Mouse (Mus musculus) stomach, embryonic 14.5 days (tissue): ENCODE measurements around the gene Rpsa. TPM values are rescaled to one million over a fixed set of nuclear protein-coding genes. Genes with fewer than 3 reads are reported as not detected.

ENCODE experiments used
- ATAC-seq: fragments of 200-750 bp; cut with Nextera tagmentation; 2 replicates; pipeline ENCODE4 v1.8.0; 2017; ENCODE audit warnings: low read depth, moderate TSS enrichment; ENCODE audit not compliant: insufficient number of reproducible peaks, insufficient read depth, low FRiP score
- H3K27ac ChIP-seq: fragments of 300-500 bp; sonication (generic); 2 replicates; pipeline ENCODE4 v1.5.1; 2014; ENCODE audit warnings: mild to moderate bottlenecking, low read length, moderate library complexity, mixed read lengths
- H3K27me3 ChIP-seq: fragments of 300-500 bp; sonication (generic); 2 replicates; pipeline ENCODE4 v1.6.1; 2014; ENCODE audit warnings: low read length, control low read depth, mixed read lengths; ENCODE audit not compliant: control insufficient read depth, insufficient read depth
- H3K36me3 ChIP-seq: fragments of 300-500 bp; sonication (generic); 2 replicates; pipeline ENCODE4 v1.6.1; 2014; ENCODE audit warnings: mild to moderate bottlenecking, control low read depth, low read length, moderate library complexity, mixed read lengths; ENCODE audit not compliant: control insufficient read depth, insufficient read depth
- H3K4me1 ChIP-seq: fragments of 300-500 bp; sonication (generic); 2 replicates; pipeline ENCODE4 v1.6.1; 2014; ENCODE audit warnings: low read length, control low read depth, mixed read lengths; ENCODE audit not compliant: control insufficient read depth, insufficient read depth
- H3K4me2 ChIP-seq: fragments of 300-500 bp; sonication (generic); replicated peaks from 2 replicates; pipeline ENCODE4 v1.6.1; 2014; ENCODE audit warnings: low read depth, low read length, control low read depth
- H3K4me3 ChIP-seq: fragments of 300-500 bp; sonication (generic); 2 replicates; pipeline ENCODE4 v1.5.1; 2014; ENCODE audit warnings: low read depth, low read length, control low read depth
- H3K9ac ChIP-seq: fragments of 300-500 bp; sonication (generic); replicated peaks from 2 replicates; pipeline ENCODE4 v1.6.1; 2014; ENCODE audit warnings: low read depth, mild to moderate bottlenecking, control low read depth, low read length, moderate library complexity, mixed read lengths
- H3K9me3 ChIP-seq: fragments of 300-500 bp; sonication (generic); 2 replicates; pipeline ENCODE4 v1.6.1; 2016; ENCODE audit warnings: low read depth, low read length, control low read depth; ENCODE audit not compliant: control insufficient read depth
- WGBS: fragments of 180-500 bp; shearing (Covaris S2); extraction: QIAGEN DNeasy Blood & Tissue Kit; methylation state at CpG from one replicate; pipeline ENCODE4 v1.1.7; 2014; 5-methylcytosine and 5-hydroxymethylcytosine counted together
- polyA plus RNA-seq: library from polyadenylated mRNA; unstranded; fragments of >200 nt; fragmentation: Nextera tagmentation; extraction: Ambion mirVana; gene quantifications from 2 replicates; pipeline ENCODE4 v1.2.1, GENCODE M21; 2014

Gene Rpsa
- polyA plus RNA-seq, 1 experiment from 2014 or later, result 2,010 TPM

DNA sequence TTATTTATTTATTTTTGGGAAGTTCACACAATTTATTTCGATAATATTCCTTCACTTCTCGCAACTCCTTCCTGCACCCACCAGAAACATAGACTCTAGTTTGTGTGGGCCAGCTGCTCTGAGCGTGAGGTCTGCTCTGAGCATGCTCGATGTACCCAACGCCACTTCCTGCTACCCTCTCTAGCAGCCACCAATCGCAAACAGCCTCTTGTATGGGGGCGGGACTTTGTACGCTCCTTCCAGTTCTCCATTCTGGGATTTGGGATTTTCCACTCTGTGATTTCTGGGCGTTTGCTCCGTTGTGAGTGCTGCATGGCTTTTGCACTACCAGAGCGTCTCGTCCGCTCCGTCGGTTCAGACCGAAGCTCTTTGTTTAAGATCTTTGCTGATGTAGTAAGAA lies 36.4 kb downstream of the Rpsa start:
- no peaks in the 10 kb centered on the region for H3K27me3 ChIP-seq
- H3K4me2 ChIP-seq, result no peak overlapping the region
- H3K27ac ChIP-seq, result no peak overlapping the region
- WGBS, result 90% methylated on average over 16 of the region's 16 CpGs
- ATAC-seq, result no peak
- no peaks in the 10 kb centered on the region for H3K36me3 ChIP-seq
- no peak overlapping the region for H3K4me3 ChIP-seq
- no peaks in the 10 kb centered on the region for H3K9me3 ChIP-seq
- H3K4me1 ChIP-seq, result no peaks in the 10 kb centered on the region
- no peak overlapping the region for H3K9ac ChIP-seq

DNA sequence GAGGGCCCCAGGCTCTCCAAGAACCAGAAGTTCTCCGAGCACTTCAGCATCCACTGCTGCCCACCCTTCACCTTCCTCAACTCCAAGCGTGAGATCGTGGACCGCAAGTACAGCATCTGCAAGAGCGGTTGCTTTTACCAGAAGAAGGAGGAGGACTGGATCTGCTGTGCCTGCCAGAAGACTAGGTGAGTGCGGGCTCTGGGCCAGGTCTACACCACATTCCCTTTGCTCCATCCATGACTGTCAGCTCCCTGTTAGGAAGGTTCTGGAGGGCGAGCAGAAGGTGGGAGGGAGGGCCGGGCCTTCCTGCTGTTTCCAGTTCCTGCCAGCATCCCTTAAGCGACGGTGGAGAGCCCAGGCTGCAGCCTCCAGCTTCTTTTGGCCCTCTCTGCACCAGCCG lies 40.3 kb downstream of the Rpsa start:
- 63% methylated on average over 10 of the region's 11 CpGs for WGBS
- no peaks in the 10 kb centered on the region for H3K4me1 ChIP-seq
- H3K9me3 ChIP-seq, result 0 out of 2 replicates have a peak, but pooled peaks cover 3% of the 10 kb centered on the region
- no peak overlapping the region for H3K27ac ChIP-seq
- H3K4me3 ChIP-seq, result no peak overlapping the region
- H3K9ac ChIP-seq, result no peak overlapping the region
- no peak overlapping the region for H3K4me2 ChIP-seq
- no peaks in the 10 kb centered on the region for H3K36me3 ChIP-seq
- H3K27me3 ChIP-seq, result no peaks in the 10 kb centered on the region
- ATAC-seq, result no peak

DNA sequence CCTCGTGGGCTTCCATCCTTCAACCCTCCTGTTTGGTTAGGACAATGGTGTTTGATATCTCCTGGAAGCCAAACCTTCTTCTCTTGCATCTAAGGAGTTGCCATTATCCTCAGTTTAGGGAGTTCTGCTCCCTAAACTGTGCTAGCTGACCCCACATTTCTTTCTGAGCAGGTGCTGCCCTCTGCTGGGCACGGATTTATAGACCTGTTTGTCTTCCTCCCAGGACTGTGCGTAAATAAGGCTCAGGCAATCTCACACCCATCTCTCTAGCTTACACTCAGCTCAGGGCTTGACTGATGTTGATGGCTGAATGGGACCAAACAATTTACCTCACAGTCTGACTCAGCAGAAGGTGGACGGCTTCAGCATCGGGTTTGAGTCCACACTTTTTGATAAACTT lies 43.8 kb downstream of the Rpsa start:
- no peaks in the 10 kb centered on the region for H3K27me3 ChIP-seq
- whole genome bisulfite sequencing, result 31% methylated on average over 5 of the region's 5 CpGs
- H3K27ac ChIP-seq, result no peak overlapping the region
- H3K9me3 ChIP-seq, result 0 out of 2 replicates have a peak, but pooled peaks cover 3% of the 10 kb centered on the region
- H3K4me1 ChIP-seq, result no peaks in the 10 kb centered on the region
- no peaks in the 10 kb centered on the region for H3K36me3 ChIP-seq
- H3K9ac ChIP-seq, result no peak overlapping the region
- no peak for ATAC-seq
- H3K4me2 ChIP-seq, result no peak overlapping the region
- no peak overlapping the region for H3K4me3 ChIP-seq

DNA sequence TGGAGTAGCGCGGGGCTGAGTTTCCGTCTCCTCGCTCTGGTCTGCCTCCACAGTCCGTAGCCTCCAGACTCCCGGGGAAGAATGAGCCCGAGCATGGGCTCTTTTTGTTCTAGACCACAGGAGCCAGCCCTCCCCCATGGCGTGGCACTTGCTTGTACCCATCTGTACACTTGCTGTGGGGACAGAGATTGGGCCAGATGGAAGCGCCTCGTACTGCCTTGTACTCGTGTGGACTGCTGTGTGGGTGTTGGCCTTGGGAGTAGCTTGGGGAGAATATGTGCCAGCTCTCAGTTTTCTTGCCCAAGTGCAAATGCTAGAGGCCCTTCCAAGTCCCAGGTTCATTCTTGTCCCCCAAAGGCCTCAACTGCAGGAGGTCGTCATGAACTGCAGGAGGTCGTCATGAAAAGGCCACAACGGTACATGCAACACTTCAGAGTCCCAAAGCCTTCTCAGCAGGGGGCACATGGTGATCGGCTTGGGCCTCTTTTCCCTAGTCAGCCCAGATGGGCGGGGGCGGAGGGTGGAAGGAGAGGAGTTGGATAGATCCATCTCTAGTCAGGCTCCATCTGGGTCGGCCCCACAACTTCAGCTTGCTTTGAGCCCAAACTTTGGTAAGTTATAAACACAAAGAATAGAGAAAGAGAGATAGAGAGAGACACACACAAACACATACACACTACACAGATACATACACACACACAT lies 47.1 kb downstream of the Rpsa start:
- no peaks in the 10 kb centered on the region for H3K36me3 ChIP-seq
- H3K9me3 ChIP-seq, result 0 out of 2 replicates have a peak, but pooled peaks cover 3% of the 10 kb centered on the region
- WGBS, result 89% methylated on average over 18 of the region's 18 CpGs
- no peak overlapping the region for H3K4me2 ChIP-seq
- no peaks in the 10 kb centered on the region for H3K4me1 ChIP-seq
- no peak overlapping the region for H3K9ac ChIP-seq
- H3K27ac ChIP-seq, result no peak overlapping the region
- no peak overlapping the region for H3K4me3 ChIP-seq
- no peaks in the 10 kb centered on the region for H3K27me3 ChIP-seq
- no peak for ATAC-seq

DNA sequence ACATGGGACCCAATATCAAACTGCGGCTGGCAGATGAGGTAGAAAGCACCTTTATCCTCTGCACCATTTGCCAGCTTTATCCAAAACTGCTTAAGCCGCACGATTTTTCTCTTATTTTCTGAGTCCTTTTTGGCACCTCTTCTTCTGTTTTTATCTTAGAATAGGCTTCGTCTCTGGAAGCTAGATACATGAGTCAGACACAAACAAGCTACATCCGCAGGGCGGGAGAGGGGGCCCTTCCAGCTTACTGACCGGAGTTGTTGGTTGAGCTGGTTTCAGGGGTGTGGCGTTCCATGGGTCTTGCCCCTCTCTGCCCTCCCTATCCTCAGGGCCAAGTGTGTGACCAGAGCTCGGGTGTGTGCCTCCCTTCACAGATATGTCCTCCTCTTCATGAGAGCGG lies 51.3 kb downstream of the Rpsa start:
- 81% methylated on average over 10 of the region's 10 CpGs for WGBS
- Histone ChIP-seq H3K9me3 (no peaks in the 10 kb centered on the region), H3K27ac (no peak overlapping the region), H3K4me3 (no peak overlapping the region), H3K36me3 (no peaks in the 10 kb centered on the region), H3K27me3 (no peaks in the 10 kb centered on the region), H3K4me1 (no peaks in the 10 kb centered on the region), H3K9ac (no peak overlapping the region), H3K4me2 (no peak overlapping the region)
- ATAC-seq, result no peak

Other genes starting within 250 kb of the Rpsa start
- 54.0 and 57.9 TPM in 2 replicates for gene Wdr48, start 232.8 kb upstream of the Rpsa start, polyA plus RNA-seq
- gene Gorasp1, start 190.1 kb upstream of the Rpsa start, polyA plus RNA-seq, result 20.9 and 29.5 TPM in 2 replicates
- 0.09 TPM in 1 of 2 replicates, not detected in the other for gene Ttc21a, start 190.1 kb upstream of the Rpsa start, polyA plus RNA-seq
- 2.5 and 3.2 TPM in 2 replicates for gene Csrnp1, start 143.0 kb upstream of the Rpsa start, polyA plus RNA-seq
- gene Xirp1, start 104.1 kb upstream of the Rpsa start, polyA plus RNA-seq, result 0.07 and 0.08 TPM in 2 replicates
- gene Cx3cr1, start 57.8 kb upstream of the Rpsa start, polyA plus RNA-seq, result 12.9 and 13.7 TPM in 2 replicates
- 0.22 and 0.27 TPM in 2 replicates for gene Ccr8, start 35.6 kb upstream of the Rpsa start, polyA plus RNA-seq
- gene Slc25a38, start 17.3 kb upstream of the Rpsa start, polyA plus RNA-seq, result 25.9 and 31.0 TPM in 2 replicates
- not detected in 2 replicates for gene Mobp, start 22.0 kb downstream of the Rpsa start, polyA plus RNA-seq
- gene Myrip, start 173.8 kb downstream of the Rpsa start, polyA plus RNA-seq, result 0.30 and 0.78 TPM in 2 replicates